Mouse (Mus musculus) gastrocnemius, postnatal 36 days (tissue): ENCODE results near the gene Ctsq. TPM values are rescaled to one million over a fixed set of nuclear protein-coding genes. Genes with fewer than 3 reads are reported as not detected.
"Not testable (repeated sequence)": the region's sequence is repeated elsewhere in the genome, so short reads cannot be mapped to it uniquely, and the experiment has no call there.

Experiments used
- DNase-seq, 2 experiments: peaks; one replicate each; pipeline ENCODE4 v3.0.0; 2022
- intact Hi-C: fragments of 180-260 bp; cut with DNase I; formaldehyde crosslinking; loops from one replicate; pipeline ENCODE4 v1.15.1; 2025
- long read RNA-seq, 2 experiments: library from polyadenylated mRNA; stranded (forward); transcript quantifications; one replicate each; pipeline ENCODE4 v2.0.0; 2021
- total RNA-seq, 2 experiments: library from RNA; stranded (reverse); gene quantifications; 2 replicates each; pipeline ENCODE4 v1.2.3; 2021

Gene Ctsq
- total RNA-seq: not detected
- long read RNA-seq, experiment 1: 0 reads
- long read RNA-seq, experiment 2: 0 reads

DNA sequence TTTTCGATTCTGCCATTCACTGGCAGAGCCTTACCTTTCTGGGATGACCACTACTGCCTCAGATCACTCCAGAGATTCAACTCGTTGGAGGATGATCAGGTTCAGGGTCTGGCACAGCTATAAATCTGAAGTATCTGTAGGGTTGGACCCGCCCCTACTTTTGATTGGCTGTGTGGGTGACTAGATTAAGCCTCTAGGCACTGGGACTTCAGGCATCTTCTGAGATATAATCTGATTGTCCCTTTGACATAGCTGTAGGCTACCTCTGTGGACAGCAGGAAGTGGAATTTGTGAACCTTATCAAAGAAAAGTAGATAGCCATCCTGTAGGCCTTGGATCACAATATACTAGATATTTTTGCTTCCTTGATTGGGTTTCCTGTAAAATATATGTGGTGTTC lies at the start of gene Ctsq:
Ctsq (minus strand) TSS at position 101 of the 400 bp plus-strand sequence.
- DNase-seq: no peak
- intact Hi-C loops: no loop called here

DNA sequence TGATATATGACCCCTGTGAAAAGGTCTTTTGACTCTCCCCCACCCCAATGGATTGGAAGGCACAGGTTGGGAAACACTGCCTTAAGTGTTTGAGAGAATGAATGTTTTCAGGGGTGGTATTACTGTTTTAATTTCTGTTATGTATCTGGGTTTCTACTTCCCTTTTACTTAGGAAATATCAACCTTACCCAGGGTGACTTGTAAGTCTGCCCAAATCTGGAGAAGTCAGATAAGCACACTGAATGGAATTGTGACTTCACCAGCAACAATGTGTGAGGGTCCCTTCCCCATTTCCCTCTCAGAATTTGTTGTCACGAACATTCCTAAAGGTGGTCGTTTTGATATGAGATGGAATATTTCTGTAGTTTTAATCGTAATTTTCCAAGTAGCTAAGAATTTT lies 17.6 kb downstream of the Ctsq start:
- intact Hi-C loops: no loop called here
- DNase-seq: no peak

DNA sequence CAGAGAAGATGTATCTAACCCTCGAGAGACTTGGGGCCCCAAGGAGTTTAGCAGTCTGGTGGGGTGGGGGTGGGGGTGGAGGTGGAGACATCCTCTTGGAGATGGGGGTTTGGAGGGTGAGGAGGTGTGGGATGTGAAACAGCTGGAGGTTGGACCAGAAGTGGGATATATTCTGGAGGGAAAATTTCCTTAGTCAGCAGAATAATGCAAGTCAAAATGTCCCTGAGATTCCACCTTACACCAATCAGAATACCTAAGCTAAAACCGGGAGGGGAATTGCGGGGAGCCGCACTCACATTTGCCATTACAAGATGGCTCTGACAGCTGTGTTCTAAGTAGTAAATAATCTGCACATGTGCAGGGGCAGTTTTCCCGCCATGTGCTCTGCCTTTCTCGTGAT lies 18.6 kb downstream of the Ctsq start:
- no peak for DNase-seq
- intact Hi-C loops: no loop called here

DNA sequence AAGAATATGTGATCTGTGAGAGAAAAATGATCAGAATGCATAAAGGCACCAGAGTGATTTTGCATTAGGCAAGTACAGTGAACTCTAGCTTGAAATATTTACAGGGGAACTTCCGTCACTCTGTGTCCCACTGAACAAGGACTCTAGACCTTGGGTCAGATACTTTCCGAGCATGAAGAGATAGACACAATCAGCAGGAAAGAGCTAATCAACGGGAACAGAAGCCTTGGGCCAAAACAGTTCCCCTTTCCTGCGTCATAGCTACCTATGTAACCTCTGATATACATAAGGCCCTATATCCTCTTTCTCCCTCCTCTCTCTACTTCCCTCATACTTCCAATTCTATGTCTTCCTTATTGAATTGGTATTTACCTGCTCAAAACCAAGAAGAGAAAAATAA lies 30.3 kb downstream of the Ctsq start:
- intact Hi-C loops: no loop called here
- DNase-seq: no peak

DNA sequence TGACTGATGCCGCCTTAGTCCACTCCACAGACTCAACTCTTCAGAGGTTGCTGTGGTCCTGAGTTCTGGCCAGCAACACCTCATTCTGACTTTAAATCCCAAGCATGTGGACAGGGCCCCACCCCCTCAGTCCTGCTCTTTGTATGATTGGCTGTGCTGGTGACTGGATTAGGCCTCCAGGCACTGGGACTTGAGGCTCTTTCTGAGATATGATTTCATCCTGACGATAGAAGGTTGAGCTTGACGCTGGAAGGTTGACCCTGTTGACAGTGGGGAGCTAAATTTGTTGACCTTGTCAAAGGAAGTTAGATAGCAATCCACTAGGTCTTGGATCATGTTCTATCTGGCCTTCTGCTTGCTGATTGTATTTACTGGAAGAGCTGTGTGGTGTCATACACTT lies 34.6 kb downstream of the Ctsq start, which contains the start of gene Ctsj:
Ctsj (minus strand) TSS at position 101 of the 400 bp plus-strand sequence.
- intact Hi-C loops: no loop called here
- DNase-seq: no peak

DNA sequence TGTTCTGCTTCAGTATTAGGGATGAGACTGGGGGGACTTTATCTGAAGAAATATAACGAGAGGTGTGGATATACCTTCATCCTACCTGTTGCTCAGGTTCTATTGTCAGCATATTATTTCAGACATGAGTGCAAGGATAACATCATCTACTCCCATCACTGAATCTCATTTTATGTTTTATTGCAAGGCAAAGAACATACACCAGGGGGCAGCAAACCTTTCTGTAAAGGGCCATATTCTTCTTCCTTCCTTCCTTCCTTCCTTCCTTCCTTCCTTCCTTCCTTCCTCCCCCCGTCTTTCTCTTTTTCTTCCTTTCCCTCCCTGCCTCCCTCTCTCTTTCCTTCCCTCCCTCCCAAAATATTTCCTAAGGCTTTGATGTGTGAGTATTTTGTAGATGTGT lies 42.8 kb downstream of the Ctsq start:
- intact Hi-C loops: no loop called here
- DNase-seq: no peak

DNA sequence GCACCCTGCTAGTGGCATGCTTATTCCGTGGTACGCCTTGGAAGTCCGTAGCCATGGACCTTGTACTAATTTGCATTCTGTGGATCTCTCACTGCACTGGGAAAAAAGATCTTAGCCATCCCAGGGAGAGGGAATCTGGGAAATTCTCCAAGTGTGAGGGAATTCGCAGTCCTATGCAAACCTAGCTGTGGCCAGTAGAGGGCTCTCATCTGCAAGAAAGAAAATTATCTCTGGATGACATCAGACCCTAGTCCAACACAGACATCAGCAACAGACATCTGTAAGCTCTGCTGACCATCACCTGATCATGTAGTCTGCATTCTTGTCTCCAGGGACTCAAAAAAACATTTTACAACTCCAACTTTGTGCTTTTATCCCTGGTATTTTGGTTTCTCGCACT lies 53.5 kb downstream of the Ctsq start:
- intact Hi-C loops, DNase-seq: not testable (repeated sequence)

Other genes starting within 250 kb of the Ctsq start
- not detected for gene Ctsll3, start 237.8 kb downstream of the Ctsq start, total RNA-seq
- under 1 TPM in 1 of 2 experiments, not detected in 1; 0.33 TPM for gene 4930486L24Rik, start 176.2 kb downstream of the Ctsq start, total RNA-seq
- under 1 TPM; 0.15 to 0.64 TPM for gene Gm49392, start 143.7 kb downstream of the Ctsq start, total RNA-seq
- 1 to 10 TPM; 1.0 to 1.6 TPM for gene Ctla2b, start 143.2 kb downstream of the Ctsq start, total RNA-seq
- gene Tpbpb, start 135.8 kb downstream of the Ctsq start, total RNA-seq: not detected
- under 1 TPM in 1 of 2 experiments, not detected in 1; 0.74 TPM for gene Gm49393, start 105.0 kb downstream of the Ctsq start, total RNA-seq
- gene Gm49391, start 104.1 kb downstream of the Ctsq start, total RNA-seq: 1 to 10 TPM; 1.0 to 2.8 TPM
- gene Ctla2a, start 104.0 kb downstream of the Ctsq start, total RNA-seq: 10 to 100 TPM; 30.3 to 32.3 TPM
- gene Tpbpa, start 98.6 kb downstream of the Ctsq start, total RNA-seq: not detected
- gene Ctsj, start 34.7 kb downstream of the Ctsq start, total RNA-seq: not detected
- not detected for gene Ctsr, start 123.6 kb upstream of the Ctsq start, total RNA-seq
- not detected for gene Cts6, start 162.8 kb upstream of the Ctsq start, total RNA-seq
- gene Cts8, start 214.7 kb upstream of the Ctsq start, total RNA-seq: not detected
- gene Gm49398, start 248.2 kb upstream of the Ctsq start, total RNA-seq: not detected